Mouse (Mus musculus): ENCODE measurements around the gene H2-Q4.
"Not testable (repeated sequence)": the region's sequence is repeated elsewhere in the genome, so short reads cannot be mapped to it uniquely, and the experiment has no call there.

The H2-Q4 gene

GRCm38 (mm10) chr17:35420206-35420810, 40.9 kb downstream of the H2-Q4 start:
- DNase-seq (ENCODE audit: low read depth, low spot score): peak; percentile 81

GRCm38 (mm10) chr17:35421331-35421730, 41.9 kb downstream of the H2-Q4 start:
- DNase-seq (ENCODE audit: low read depth, low spot score): not testable (repeated sequence)

GRCm38 (mm10) chr17:35422360-35422759, 42.9 kb downstream of the H2-Q4 start:
- DNase-seq (ENCODE audit: low read depth, low spot score): not testable (repeated sequence)

GRCm38 (mm10) chr17:35423131-35423810, 43.9 kb downstream of the H2-Q4 start:
- DNase-seq (ENCODE audit: low read depth, low spot score): not testable (repeated sequence)

GRCm38 (mm10) chr17:35424106-35424505, 44.7 kb downstream of the H2-Q4 start:
- not testable (repeated sequence) for DNase-seq (ENCODE audit: low read depth, low spot score)

- DNase-seq (ENCODE audit: low read depth, low spot score): peak; percentile 63
These were observed 45.4 kb downstream of the H2-Q4 start, which contains the start of gene H2-Q6 for GRCm38 (mm10) chr17:35424624-35425416. Gene H2-Q6, plus strand, starts transcription at chr17:35424850.

- DNase-seq (ENCODE audit: low read depth, low spot score): peak; percentile 55
These were observed 46.1 kb downstream of the H2-Q4 start for GRCm38 (mm10) chr17:35425474-35425873.

GRCm38 (mm10) chr17:35428883-35429282, 49.5 kb downstream of the H2-Q4 start:
- not testable (repeated sequence) for DNase-seq (ENCODE audit: low read depth, low spot score)

GRCm38 (mm10) chr17:35430671-35431070, 51.3 kb downstream of the H2-Q4 start:
- not testable (repeated sequence) for DNase-seq (ENCODE audit: low read depth, low spot score)

GRCm38 (mm10) chr17:35432167-35432566, 52.8 kb downstream of the H2-Q4 start:
- not testable (repeated sequence) for DNase-seq (ENCODE audit: low read depth, low spot score)

- DNase-seq (ENCODE audit: low read depth, low spot score): peak; percentile 90
These were observed 55.4 kb downstream of the H2-Q4 start for GRCm38 (mm10) chr17:35434836-35435235.

Data from R1 (cell line).